Mouse (Mus musculus) layer of hippocampus, postnatal 10 days (tissue): ENCODE data around the gene Gm10436. TPM values are rescaled to one million over a fixed set of nuclear protein-coding genes. Genes with fewer than 3 reads are reported as not detected.
"Not testable (repeated sequence)": the region's sequence is repeated elsewhere in the genome, so short reads cannot be mapped to it uniquely, and the experiment has no call there.

Experiments used
- DNase-seq, 2 experiments: peaks; one replicate each; pipeline ENCODE4 v3.0.0; 2021; ENCODE audit warnings: low spot score in 2 of 2
- long read RNA-seq: library from polyadenylated mRNA; stranded (forward); transcript quantifications from one replicate; pipeline ENCODE4 v2.0.0, GENCODE M21; 2023
- total RNA-seq, 2 experiments: library from RNA; stranded (reverse); gene quantifications; 2 replicates each; pipeline ENCODE4 v1.2.3; 2021

The Gm10436 gene
- total RNA-seq: not detected
- long read RNA-seq: 0 reads

- not testable (repeated sequence) for DNase-seq
Measured at GRCm38 (mm10) chr12:88182008-88182407, at the start of gene Gm10436. Gm10436 (minus strand) TSS chr12:88182108.

GRCm38 (mm10) chr12:88219445-88219844, 37.5 kb upstream of the Gm10436 start:
- no peak for DNase-seq

- not testable (repeated sequence) for DNase-seq
Measured at GRCm38 (mm10) chr12:88218059-88218458, 36.2 kb upstream of the Gm10436 start.

- DNase-seq: no peak
Measured at GRCm38 (mm10) chr12:88214641-88215040, 32.7 kb upstream of the Gm10436 start.

- not testable (repeated sequence) for DNase-seq
Measured at GRCm38 (mm10) chr12:88211458-88211857, 29.6 kb upstream of the Gm10436 start.

- DNase-seq: no peak
Measured at GRCm38 (mm10) chr12:88202856-88203255, 20.9 kb upstream of the Gm10436 start.

Other genes with a start within 250 kb of the Gm10436 start
- not detected for gene Gm2042, start 228.0 kb downstream of the Gm10436 start, total RNA-seq
- not detected for gene Gm2075, start 170.3 kb downstream of the Gm10436 start, total RNA-seq
- gene Gm6803, start 163.3 kb downstream of the Gm10436 start, total RNA-seq: not detected
- not detected for gene Gm2056, start 155.1 kb downstream of the Gm10436 start, total RNA-seq
- not detected for gene Gm16368, start 98.4 kb downstream of the Gm10436 start, total RNA-seq
- gene Gm8332, start 68.0 kb upstream of the Gm10436 start, total RNA-seq: not detected
- gene Gm5662, start 92.4 kb upstream of the Gm10436 start, total RNA-seq: not detected
- not detected for gene Gm5039, start 141.9 kb upstream of the Gm10436 start, total RNA-seq
- 10 to 100 TPM; 32.8 to 34.2 TPM for gene Adck1, start 178.4 kb upstream of the Gm10436 start, total RNA-seq